Mouse (Mus musculus): Measurements from ENCODE around the gene Alkbh1.

- TF ChIP-seq POLR2A (IDR thresholded peaks at IDR 0.05; ENCODE audit: borderline replicate concordance, extremely low read depth, low read depth, low read length) = no peak
- TF ChIP-seq CTCF (IDR thresholded peaks at IDR 0.05; ENCODE audit: insufficient read depth, low read length) = no peak
Observed at GRCm38 (mm10) chr12:87391355-87391754, 52.5 kb downstream of the Alkbh1 start.
